Mouse (Mus musculus) limb, embryonic 15.5 days (tissue): ENCODE results near the gene B830017H08Rik. TPM values are rescaled to one million over a fixed set of nuclear protein-coding genes. Genes with fewer than 3 reads are reported as not detected.

Experiments used
- ATAC-seq: fragments of 200-750 bp; cut with Nextera tagmentation; 2 replicates; pipeline ENCODE4 v1.8.0; 2017; ENCODE audit warnings: low read depth, moderate TSS enrichment; ENCODE audit not compliant: insufficient number of reproducible peaks, low FRiP score, low TSS enrichment
- H3K27ac ChIP-seq: fragments of 300-500 bp; sonication (generic); 2 replicates; pipeline ENCODE4 v1.5.1; 2015; ENCODE audit warnings: moderate library complexity, mild to moderate bottlenecking, inconsistent platforms
- H3K27me3 ChIP-seq: fragments of 300-500 bp; sonication (generic); 2 replicates; pipeline ENCODE4 v1.6.1; 2015; ENCODE audit warnings: inconsistent platforms
- H3K36me3 ChIP-seq: fragments of 300-500 bp; sonication (generic); 2 replicates; pipeline ENCODE4 v1.6.1; 2015; ENCODE audit warnings: inconsistent platforms
- H3K4me1 ChIP-seq: fragments of 300-500 bp; sonication (generic); 2 replicates; pipeline ENCODE4 v1.6.1; 2015; ENCODE audit warnings: inconsistent platforms
- H3K4me2 ChIP-seq: fragments of 300-500 bp; sonication (generic); 2 replicates; pipeline ENCODE4 v1.6.1; 2015; ENCODE audit warnings: mild to moderate bottlenecking, inconsistent platforms
- H3K4me3 ChIP-seq: fragments of 300-500 bp; sonication (generic); 2 replicates; pipeline ENCODE4 v1.5.1; 2015; ENCODE audit warnings: mild to moderate bottlenecking, inconsistent platforms
- H3K9ac ChIP-seq: fragments of 300-500 bp; sonication (generic); 2 replicates; pipeline ENCODE4 v1.6.1; 2015; ENCODE audit warnings: inconsistent platforms
- H3K9me3 ChIP-seq: fragments of 300-500 bp; sonication (generic); 2 replicates; pipeline ENCODE4 v1.6.1; 2016; ENCODE audit warnings: inconsistent platforms
- WGBS: fragments of 180-500 bp; shearing (Covaris S2); methylation state at CpG from one replicate; pipeline ENCODE4 v1.1.7; 2015; 5-methylcytosine and 5-hydroxymethylcytosine counted together
- polyA plus RNA-seq: library from polyadenylated mRNA; unstranded; fragments of >200 nt; fragmentation: Nextera tagmentation; extraction: Ambion mirVana; gene quantifications from 2 replicates; pipeline ENCODE4 v1.2.1, GENCODE M21; 2015

B830017H08Rik gene
- polyA plus RNA-seq, 1 experiment from 2014 or later = 0.17 TPM

GRCm38 (mm10) chr16:17815411-17816402 lies 17.2 kb upstream of the B830017H08Rik start:
- Histone ChIP-seq H3K9ac (peak overlapping the region; percentile 57), H3K4me3 (peak overlapping the region; percentile 57), H3K27me3 (no peaks in the 10 kb centered on the region), H3K4me1 (peaks cover 33% of the 10 kb centered on the region), H3K4me2 (peak overlapping the region; percentile 90), H3K27ac (peak overlapping the region; percentile 85), H3K9me3 (no peaks in the 10 kb centered on the region), H3K36me3 (no peaks in the 10 kb centered on the region)
- WGBS = 1% methylated on average over 63 of the region's 63 CpGs
- ATAC-seq = peak; percentile 77

GRCm38 (mm10) chr16:17816528-17816927 lies 16.4 kb upstream of the B830017H08Rik start:
- Histone ChIP-seq H3K36me3 (no peaks in the 10 kb centered on the region), H3K4me1 (peaks cover 27% of the 10 kb centered on the region), H3K9me3 (no peaks in the 10 kb centered on the region), H3K9ac (no peak overlapping the region), H3K4me2 (no peak overlapping the region), H3K27ac (no peak overlapping the region), H3K4me3 (no peak overlapping the region), H3K27me3 (no peaks in the 10 kb centered on the region)
- no peak for ATAC-seq
- WGBS = 63% methylated on average over 8 of the region's 8 CpGs

- no peak overlapping the region for H3K27ac ChIP-seq
- no peak overlapping the region for H3K9ac ChIP-seq
- no peak overlapping the region for H3K4me2 ChIP-seq
- H3K36me3 ChIP-seq = no peaks in the 10 kb centered on the region
- no peak for ATAC-seq
- H3K4me3 ChIP-seq = no peak overlapping the region
- WGBS = 80% methylated on average over 2 of the region's 2 CpGs
- H3K9me3 ChIP-seq = no peaks in the 10 kb centered on the region
- peaks cover 20% of the 10 kb centered on the region for H3K27me3 ChIP-seq
- H3K4me1 ChIP-seq = no peaks in the 10 kb centered on the region; the same call in 1 of the 2 replicates
These were observed 6.4 kb upstream of the B830017H08Rik start for GRCm38 (mm10) chr16:17826500-17826899.

GRCm38 (mm10) chr16:17828229-17828628 lies 4.7 kb upstream of the B830017H08Rik start:
- H3K27ac ChIP-seq = no peak overlapping the region
- H3K4me2 ChIP-seq = no peak overlapping the region
- peaks cover 37% of the 10 kb centered on the region for H3K27me3 ChIP-seq
- no peak overlapping the region for H3K9ac ChIP-seq
- no peaks in the 10 kb centered on the region for H3K9me3 ChIP-seq
- H3K4me1 ChIP-seq = peaks cover 10% of the 10 kb centered on the region
- no peak for ATAC-seq
- 85% methylated on average over 2 of the region's 2 CpGs for WGBS
- H3K4me3 ChIP-seq = no peak overlapping the region
- no peaks in the 10 kb centered on the region for H3K36me3 ChIP-seq

- Histone ChIP-seq H3K27me3 (peaks cover 43% of the 10 kb centered on the region), H3K36me3 (no peaks in the 10 kb centered on the region), H3K9me3 (no peaks in the 10 kb centered on the region), H3K4me3 (no peak overlapping the region), H3K9ac (no peak overlapping the region), H3K27ac (no peak overlapping the region), H3K4me1 (peaks cover 16% of the 10 kb centered on the region), H3K4me2 (no peak overlapping the region)
- 39% methylated on average over 3 of the region's 3 CpGs for WGBS
- no peak for ATAC-seq
These were observed 4.1 kb upstream of the B830017H08Rik start for GRCm38 (mm10) chr16:17828867-17829266.

- H3K4me2 ChIP-seq = no peak overlapping the region
- WGBS = 67% methylated on average over 10 of the region's 10 CpGs
- no peak for ATAC-seq
- no peak overlapping the region for H3K9ac ChIP-seq
- peaks cover 60% of the 10 kb centered on the region for H3K27me3 ChIP-seq
- H3K27ac ChIP-seq = no peak overlapping the region
- H3K36me3 ChIP-seq = no peaks in the 10 kb centered on the region
- H3K4me3 ChIP-seq = no peak overlapping the region
- no peaks in the 10 kb centered on the region for H3K9me3 ChIP-seq
- peaks cover 25% of the 10 kb centered on the region for H3K4me1 ChIP-seq
These were observed 2.3 kb upstream of the B830017H08Rik start for GRCm38 (mm10) chr16:17830385-17831178.

GRCm38 (mm10) chr16:17831781-17832180 lies 1.1 kb upstream of the B830017H08Rik start:
- Histone ChIP-seq H3K27me3 (peaks cover 72% of the 10 kb centered on the region), H3K36me3 (no peaks in the 10 kb centered on the region), H3K4me2 (no peak overlapping the region), H3K9ac (no peak overlapping the region), H3K4me1 (peaks cover 25% of the 10 kb centered on the region), H3K4me3 (no peak overlapping the region), H3K27ac (no peak overlapping the region), H3K9me3 (no peaks in the 10 kb centered on the region)
- ATAC-seq = peak; percentile 20; the same call in 1 of the 2 replicates
- 18% methylated on average over 11 of the region's 11 CpGs for WGBS

- Histone ChIP-seq H3K9me3 (no peaks in the 10 kb centered on the region), H3K36me3 (no peaks in the 10 kb centered on the region), H3K4me2 (peak overlapping the region; percentile 99), H3K27me3 (peaks cover 74% of the 10 kb centered on the region), H3K9ac (peak overlapping the region; percentile 54), H3K4me1 (peaks cover 25% of the 10 kb centered on the region), H3K27ac (no peak overlapping the region), H3K4me3 (peak overlapping the region; percentile 62)
- ATAC-seq = no peak
- WGBS = under 1% methylated on average over 35 of the region's 37 CpGs
These were observed 380 bp downstream of the B830017H08Rik start for GRCm38 (mm10) chr16:17833321-17833680.

- Histone ChIP-seq H3K4me3 (peak overlapping the region; percentile 62), H3K4me1 (peaks cover 25% of the 10 kb centered on the region), H3K9me3 (no peaks in the 10 kb centered on the region), H3K4me2 (peak overlapping the region; percentile 99), H3K36me3 (peaks cover 3% of the 10 kb centered on the region; the same call in 1 of the 2 replicates), H3K27me3 (peaks cover 74% of the 10 kb centered on the region), H3K27ac (no peak overlapping the region), H3K9ac (peak overlapping the region; percentile 54)
- 1% methylated on average over 81 of the region's 103 CpGs for WGBS
- ATAC-seq = no peak
These were observed 919 bp downstream of the B830017H08Rik start for GRCm38 (mm10) chr16:17833681-17834399.

GRCm38 (mm10) chr16:17834543-17834942 lies 1.6 kb downstream of the B830017H08Rik start:
- peaks cover 74% of the 10 kb centered on the region for H3K27me3 ChIP-seq
- WGBS = 47% methylated on average over 7 of the region's 7 CpGs
- H3K4me1 ChIP-seq = peaks cover 25% of the 10 kb centered on the region
- ATAC-seq = no peak
- peak overlapping the region; percentile 62 for H3K4me3 ChIP-seq
- H3K36me3 ChIP-seq = peaks cover 3% of the 10 kb centered on the region; the same call in 1 of the 2 replicates
- peak overlapping the region; percentile 99 for H3K4me2 ChIP-seq
- no peak overlapping the region for H3K27ac ChIP-seq
- H3K9me3 ChIP-seq = no peaks in the 10 kb centered on the region
- no peak overlapping the region for H3K9ac ChIP-seq

GRCm38 (mm10) chr16:17835481-17835880 lies 2.6 kb downstream of the B830017H08Rik start:
- Histone ChIP-seq H3K36me3 (peaks cover 12% of the 10 kb centered on the region; the same call in 1 of the 2 replicates), H3K4me2 (no peak overlapping the region), H3K9ac (no peak overlapping the region), H3K4me3 (no peak overlapping the region), H3K27ac (no peak overlapping the region), H3K9me3 (no peaks in the 10 kb centered on the region), H3K27me3 (peaks cover 71% of the 10 kb centered on the region), H3K4me1 (peaks cover 25% of the 10 kb centered on the region)
- WGBS = 43% methylated on average over 13 of the region's 13 CpGs
- no peak for ATAC-seq
